In the genomic region with DNA sequence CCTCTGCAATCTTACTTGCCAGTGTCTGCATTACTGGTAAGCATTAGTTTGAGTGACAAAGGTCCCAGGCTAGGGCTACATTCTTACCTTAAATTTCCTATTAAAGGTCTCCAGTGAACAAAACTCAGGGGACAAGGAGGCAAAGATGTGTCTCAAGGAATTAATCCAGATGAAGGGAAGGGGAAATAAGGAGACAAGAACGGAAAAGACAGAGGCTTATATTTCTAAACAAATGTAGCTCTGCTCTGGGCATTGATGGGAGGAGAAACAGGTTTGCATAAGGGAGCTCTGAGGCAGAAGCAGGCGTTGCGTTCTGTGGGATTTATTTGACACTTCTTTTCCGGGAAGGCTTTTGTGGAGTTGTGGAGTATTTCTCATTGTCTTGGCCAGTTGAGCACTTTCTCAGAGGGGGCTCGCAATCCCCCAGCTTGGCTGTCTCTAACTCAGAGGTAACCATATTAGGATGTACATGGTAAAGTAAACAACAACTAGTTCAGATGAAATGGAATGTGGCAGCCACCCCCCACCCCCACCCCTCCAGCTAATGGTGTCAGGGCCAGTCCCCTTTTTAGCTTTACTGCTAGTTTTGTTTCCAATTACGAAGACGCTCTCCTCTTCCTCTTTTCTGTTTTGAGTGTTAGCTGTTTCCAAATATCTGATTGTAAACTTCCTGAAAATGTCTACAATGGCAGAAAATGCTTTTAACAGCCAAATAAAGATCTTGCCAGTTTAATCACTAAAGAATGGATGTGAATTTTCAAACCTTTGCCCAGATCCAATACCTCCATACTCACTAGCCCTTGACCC, we compare ENCODE assay signal across 7 mouse cellular contexts.
A peak's percentile ranks its signal among the peaks of the same experiment; 100 is the strongest.
DNase-seq lines count a peak whose midpoint lies in the region; ATAC-seq lines count a peak whose summit lies in the region.

No protein-coding gene starts in this region.

- H3K36me3 ChIP-seq in midbrain, embryonic 10.5 days = no peaks in the 10 kb centered on the region
- no peaks in the 10 kb centered on the region for H3K36me3 ChIP-seq in midbrain, embryonic 15.5 days (replicated peaks)
- no peaks in the 10 kb centered on the region for H3K36me3 ChIP-seq in embryonic facial prominence, embryonic 13.5 days
- no peaks in the 10 kb centered on the region for H3K36me3 ChIP-seq in liver, embryonic 13.5 days

- H3K9me3 ChIP-seq in midbrain, embryonic 10.5 days (replicated peaks) = no peaks in the 10 kb centered on the region
- H3K9me3 ChIP-seq in midbrain, embryonic 15.5 days = no peaks in the 10 kb centered on the region
- no peaks in the 10 kb centered on the region for H3K9me3 ChIP-seq in embryonic facial prominence, embryonic 13.5 days
- no peaks in the 10 kb centered on the region for H3K9me3 ChIP-seq in liver, embryonic 13.5 days (replicated peaks)

- DNase-seq in midbrain, embryonic 10.5 days (ENCODE audit: low spot score) = peak; percentile 28
- DNase-seq in liver, embryonic 13.5 days = no peak
- peak; percentile 42 for DNase-seq in yolk sac, embryonic 10.5 days (ENCODE audit: low spot score)
- no peak for DNase-seq in cerebellum, postnatal 14 days
- no peak for DNase-seq in gastrocnemius, adult 18-20 months (ENCODE audit: low spot score)

- no peak overlapping the region for H3K9ac ChIP-seq in midbrain, embryonic 15.5 days
- no peak overlapping the region for H3K9ac ChIP-seq in embryonic facial prominence, embryonic 13.5 days
- no peak overlapping the region for H3K9ac ChIP-seq in liver, embryonic 13.5 days

- peak overlapping the region; percentile 45 for H3K4me3 ChIP-seq in midbrain, embryonic 10.5 days
- H3K4me3 ChIP-seq in midbrain, embryonic 15.5 days = no peak overlapping the region
- no peak overlapping the region for H3K4me3 ChIP-seq in embryonic facial prominence, embryonic 13.5 days
- H3K4me3 ChIP-seq in liver, embryonic 13.5 days (replicated peaks) = no peak overlapping the region

- 3% methylated on average over 7 of the region's 7 CpGs for WGBS in midbrain, embryonic 10.5 days
- WGBS in midbrain, embryonic 15.5 days = 17% methylated on average over 7 of the region's 7 CpGs
- WGBS in embryonic facial prominence, embryonic 13.5 days = 7% methylated on average over 7 of the region's 7 CpGs
- 7% methylated on average over 7 of the region's 7 CpGs for WGBS in liver, embryonic 13.5 days (ENCODE audit: insufficient replicate concordance)

- ATAC-seq in midbrain, embryonic 15.5 days (replicated peaks) = no peak
- ATAC-seq in embryonic facial prominence, embryonic 13.5 days (ENCODE audit: insufficient number of reproducible peaks, insufficient read depth, low FRiP score, low TSS enrichment, low read depth) = no peak
- no peak for ATAC-seq in liver, embryonic 13.5 days (ENCODE audit: low read depth)

- peak overlapping the region; percentile 78 for H3K27ac ChIP-seq in midbrain, embryonic 10.5 days (replicated peaks)
- no peak overlapping the region for H3K27ac ChIP-seq in midbrain, embryonic 15.5 days
- peak overlapping the region; percentile 22; the same call in 1 of the 2 replicates for H3K27ac ChIP-seq in embryonic facial prominence, embryonic 13.5 days
- H3K27ac ChIP-seq in liver, embryonic 13.5 days = peak overlapping the region; percentile 43

- H3K4me2 ChIP-seq in midbrain, embryonic 15.5 days = no peak overlapping the region
- H3K4me2 ChIP-seq in embryonic facial prominence, embryonic 13.5 days = peak overlapping the region; percentile 56
- H3K4me2 ChIP-seq in liver, embryonic 13.5 days = peak overlapping the region; percentile 50

- no peaks in the 10 kb centered on the region for H3K27me3 ChIP-seq in midbrain, embryonic 10.5 days (ENCODE audit: low read depth, poor library complexity, severe bottlenecking)
- 0 out of 2 replicates have a peak, but pooled peaks cover 3% of the 10 kb centered on the region for H3K27me3 ChIP-seq in midbrain, embryonic 15.5 days (replicated peaks)
- H3K27me3 ChIP-seq in embryonic facial prominence, embryonic 13.5 days = peaks cover 41% of the 10 kb centered on the region
- H3K27me3 ChIP-seq in liver, embryonic 13.5 days = no peaks in the 10 kb centered on the region

- peaks cover 85% of the 10 kb centered on the region for H3K4me1 ChIP-seq in midbrain, embryonic 10.5 days
- H3K4me1 ChIP-seq in midbrain, embryonic 15.5 days = peaks cover 63% of the 10 kb centered on the region
- peaks cover 52% of the 10 kb centered on the region for H3K4me1 ChIP-seq in embryonic facial prominence, embryonic 13.5 days
- peaks cover 53% of the 10 kb centered on the region for H3K4me1 ChIP-seq in liver, embryonic 13.5 days (replicated peaks)

Comparison
In these comparisons a context has a peak if more than half of its experiments do, and no peak if none do; other contexts are left out.
1. DNase-seq: peak in midbrain, embryonic 10.5 days (single experiment) and yolk sac, embryonic 10.5 days (single experiment); none in liver, embryonic 13.5 days (single experiment), cerebellum, postnatal 14 days (0 of 2) and gastrocnemius, adult 18-20 months (single experiment).